Mouse (Mus musculus) liver, embryonic 12.5 days (tissue): Measurements from ENCODE around the gene Nupl1. TPM values are rescaled to one million over a fixed set of nuclear protein-coding genes. Genes with fewer than 3 reads are reported as not detected.

Experiments used
- ATAC-seq: fragments of 200-750 bp; cut with Nextera tagmentation; 2 replicates; pipeline ENCODE4 v1.8.0; 2017; ENCODE audit warnings: moderate number of reproducible peaks, mild to moderate bottlenecking, moderate library complexity
- H3K27ac ChIP-seq: fragments of 300-500 bp; sonication (generic); 2 replicates; pipeline ENCODE4 v1.5.1; 2016; ENCODE audit warnings: mild to moderate bottlenecking
- H3K27me3 ChIP-seq: fragments of 300-500 bp; sonication (generic); replicated peaks from 2 replicates; pipeline ENCODE4 v1.6.1; 2016; ENCODE audit warnings: mild to moderate bottlenecking, moderate library complexity
- H3K36me3 ChIP-seq: fragments of 300-500 bp; sonication (generic); 2 replicates; pipeline ENCODE4 v1.6.1; 2016; ENCODE audit warnings: mild to moderate bottlenecking, moderate library complexity
- H3K4me1 ChIP-seq: fragments of 300-500 bp; sonication (generic); 2 replicates; pipeline ENCODE4 v1.6.1; 2016
- H3K4me2 ChIP-seq: fragments of 300-500 bp; sonication (generic); 2 replicates; pipeline ENCODE4 v1.6.1; 2016; ENCODE audit warnings: mild to moderate bottlenecking, moderate library complexity
- H3K4me3 ChIP-seq: fragments of 300-500 bp; sonication (generic); 2 replicates; pipeline ENCODE4 v1.5.1; 2016; ENCODE audit warnings: mild to moderate bottlenecking, moderate library complexity
- H3K9ac ChIP-seq: fragments of 300-500 bp; sonication (generic); 2 replicates; pipeline ENCODE4 v1.6.1; 2016; ENCODE audit warnings: mild to moderate bottlenecking, moderate library complexity
- H3K9me3 ChIP-seq: fragments of 300-500 bp; sonication (generic); replicated peaks from 2 replicates; pipeline ENCODE4 v1.6.1; 2016; ENCODE audit warnings: mild to moderate bottlenecking, moderate library complexity
- WGBS: fragments of 180-500 bp; shearing (Covaris S2); methylation state at CpG from one replicate; pipeline ENCODE4 v1.1.7; 2016; ENCODE audit not compliant: insufficient replicate concordance; 5-methylcytosine and 5-hydroxymethylcytosine counted together
- polyA plus RNA-seq: library from polyadenylated mRNA; unstranded; fragments of >200 nt; fragmentation: Nextera tagmentation; extraction: Ambion mirVana; gene quantifications from 2 replicates; pipeline ENCODE4 v1.2.1, GENCODE M21; 2016

Gene Nupl1
- polyA plus RNA-seq, 1 experiment from 2014 or later: not detected

DNA sequence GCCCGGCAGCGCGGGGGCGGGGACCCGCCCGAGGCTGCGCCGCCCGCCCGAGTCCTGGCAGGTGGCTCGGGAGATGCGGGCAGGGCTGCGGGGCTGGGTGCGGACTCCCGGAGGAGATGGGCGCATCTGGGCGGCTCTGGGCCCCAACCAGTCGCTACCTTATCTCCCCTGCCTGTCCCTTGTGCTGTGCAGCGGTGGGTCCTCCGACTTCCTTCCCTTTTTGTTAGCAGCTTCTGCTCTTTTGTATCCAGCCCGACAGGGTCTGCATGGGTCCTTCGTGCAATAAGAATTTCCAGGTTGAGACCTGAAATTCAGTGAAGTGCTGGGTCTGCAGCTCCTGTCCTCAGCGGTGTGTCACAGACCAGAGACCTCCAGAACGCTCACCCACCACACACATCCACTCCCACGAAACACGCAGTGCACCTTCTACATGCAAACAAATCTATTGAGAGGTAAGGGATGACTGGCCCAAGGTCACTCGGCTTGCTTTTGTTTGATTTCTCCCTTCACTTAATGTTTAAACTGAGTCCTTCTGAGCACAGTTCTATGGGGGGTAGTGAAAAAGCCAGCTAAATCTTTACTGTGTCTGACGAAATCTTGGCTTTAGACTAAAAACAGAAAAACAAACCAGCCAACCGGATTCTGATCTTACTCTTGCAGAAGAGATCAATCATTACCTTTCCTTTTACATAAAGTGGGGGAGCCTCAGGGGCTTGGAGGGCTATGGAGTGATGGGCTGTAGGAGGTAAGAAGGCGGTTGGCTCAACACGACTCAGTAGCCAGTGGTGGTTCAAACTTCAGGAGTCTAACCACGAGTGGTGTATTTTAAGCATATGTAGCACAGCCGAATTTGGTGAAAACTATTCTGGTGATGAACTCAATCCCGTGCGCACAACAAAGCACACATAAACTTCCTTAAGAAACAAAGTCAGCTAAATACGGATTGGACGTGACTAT lies 73.3 kb downstream of the Nupl1 start:
- Histone ChIP-seq H3K27ac (peak overlapping the region; percentile 64), H3K4me1 (peaks cover 29% of the 10 kb centered on the region), H3K27me3 (peaks cover 43% of the 10 kb centered on the region), H3K9ac (peak overlapping the region; percentile 65), H3K4me3 (peak overlapping the region; percentile 64), H3K9me3 (no peaks in the 10 kb centered on the region), H3K36me3 (0 out of 2 replicates have a peak, but pooled peaks cover 4% of the 10 kb centered on the region), H3K4me2 (peak overlapping the region; percentile 90)
- peak; percentile 31 for ATAC-seq
- WGBS: 6% methylated on average over 37 of the region's 37 CpGs

DNA sequence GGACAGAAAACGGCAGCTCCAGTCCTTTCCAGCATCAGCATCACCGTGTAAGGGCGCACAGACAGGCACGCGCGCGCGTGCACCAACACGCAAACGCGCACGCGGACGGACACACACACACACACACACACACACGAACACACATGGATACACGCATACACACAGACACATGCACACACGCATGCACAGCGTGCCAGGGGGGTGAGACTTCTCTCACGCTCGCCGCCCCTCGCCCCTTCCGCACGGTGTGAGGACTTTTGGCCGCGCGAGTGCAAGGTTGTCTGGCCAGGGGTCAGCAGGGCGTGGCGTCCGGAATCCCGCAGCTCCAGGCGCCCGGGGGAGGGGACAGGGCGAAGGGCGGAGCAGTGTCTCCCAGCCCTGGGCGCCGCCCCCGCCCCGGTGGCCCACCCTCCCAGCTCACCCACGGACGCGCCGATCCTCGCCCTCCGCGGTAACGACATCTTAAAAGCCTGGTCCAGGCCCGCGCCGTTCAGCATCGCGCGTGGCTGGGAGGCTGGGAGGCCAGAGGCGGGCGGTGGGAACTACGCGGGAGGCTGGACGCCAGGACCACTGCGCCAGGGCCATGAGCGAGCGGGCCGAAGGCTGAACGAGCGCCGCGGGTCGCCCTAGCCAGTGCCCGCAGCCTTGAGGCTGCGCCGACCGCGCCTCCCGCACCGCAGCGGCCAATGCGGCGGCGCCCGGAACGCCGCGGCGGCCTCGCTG lies 74.2 kb downstream of the Nupl1 start:
- H3K27ac ChIP-seq: peak overlapping the region; percentile 64
- H3K9ac ChIP-seq: peak overlapping the region; percentile 65
- 0 out of 2 replicates have a peak, but pooled peaks cover 4% of the 10 kb centered on the region for H3K36me3 ChIP-seq
- peaks cover 45% of the 10 kb centered on the region for H3K27me3 ChIP-seq
- H3K4me2 ChIP-seq: peak overlapping the region; percentile 90
- 1% methylated on average over 81 of the region's 84 CpGs for WGBS
- peak; percentile 73 for ATAC-seq
- peak overlapping the region; percentile 64 for H3K4me3 ChIP-seq
- H3K4me1 ChIP-seq: peaks cover 29% of the 10 kb centered on the region
- H3K9me3 ChIP-seq: no peaks in the 10 kb centered on the region

DNA sequence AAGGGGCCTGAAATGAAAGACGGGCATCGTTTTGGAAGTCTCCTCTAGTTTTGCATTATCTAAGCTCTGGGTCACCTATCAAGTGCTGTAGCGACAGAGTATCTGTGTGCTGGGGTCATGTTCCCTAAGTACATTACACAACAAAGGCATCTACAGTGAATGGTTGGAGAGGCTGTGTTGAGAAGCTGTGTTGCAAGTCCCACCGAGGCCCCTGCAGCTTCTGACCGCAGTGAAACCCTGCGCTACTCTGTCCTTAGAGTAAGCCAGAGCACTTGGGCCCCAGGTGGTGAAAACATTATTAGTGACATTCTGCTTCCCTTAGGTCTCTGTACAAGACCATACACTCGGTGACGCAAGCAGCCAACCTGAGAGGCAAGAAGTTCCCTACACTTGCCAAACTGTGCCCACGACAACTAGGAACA lies 74.8 kb downstream of the Nupl1 start:
- peak; percentile 35 for ATAC-seq
- 21% methylated on average over 9 of the region's 9 CpGs for WGBS
- peak overlapping the region; percentile 64; the same call in 1 of the 2 replicates for H3K27ac ChIP-seq
- H3K36me3 ChIP-seq: 0 out of 2 replicates have a peak, but pooled peaks cover 4% of the 10 kb centered on the region
- no peak overlapping the region for H3K9ac ChIP-seq
- H3K4me2 ChIP-seq: peak overlapping the region; percentile 90
- no peaks in the 10 kb centered on the region for H3K9me3 ChIP-seq
- peaks cover 29% of the 10 kb centered on the region for H3K4me1 ChIP-seq
- peak overlapping the region; percentile 64 for H3K4me3 ChIP-seq
- peaks cover 45% of the 10 kb centered on the region for H3K27me3 ChIP-seq

DNA sequence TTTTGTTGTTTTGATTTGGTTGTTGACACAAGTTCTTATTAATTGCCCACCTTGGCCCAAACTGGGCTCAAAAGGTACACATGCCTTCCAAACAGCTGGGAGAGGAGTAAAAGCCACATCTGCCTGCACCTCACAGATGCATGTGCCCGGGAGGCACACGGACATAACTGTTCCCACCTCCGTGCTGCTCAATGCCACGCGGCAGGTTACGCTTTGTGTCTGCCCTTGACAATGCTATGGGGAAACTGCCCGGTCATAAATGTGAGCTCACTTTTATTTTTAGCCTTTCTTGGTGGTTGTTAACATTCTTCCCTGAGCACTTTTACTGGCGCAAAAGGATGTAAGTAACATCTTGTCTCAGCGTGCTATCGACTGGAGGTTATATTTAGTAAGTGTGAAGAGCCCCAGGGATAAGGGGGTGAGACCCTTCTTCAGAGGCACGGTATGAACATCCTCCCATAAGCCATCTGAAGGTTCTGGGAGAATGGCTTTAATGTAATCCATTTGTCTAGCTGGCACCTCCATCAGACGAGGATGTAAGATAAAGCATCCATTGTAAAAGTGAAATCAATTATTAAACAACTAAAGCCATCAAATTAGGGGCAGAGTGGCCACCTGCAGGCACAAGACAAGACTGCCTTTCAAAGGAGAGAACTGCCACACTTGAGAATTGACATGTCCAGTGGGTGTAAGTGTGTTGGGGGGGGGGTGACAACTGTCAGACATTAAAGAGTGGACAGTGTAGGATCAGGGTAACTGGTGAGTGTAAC lies 78.8 kb downstream of the Nupl1 start:
- WGBS: 63% methylated on average over 12 of the region's 12 CpGs
- Histone ChIP-seq H3K36me3 (no peaks in the 10 kb centered on the region), H3K9me3 (no peaks in the 10 kb centered on the region), H3K4me3 (no peak overlapping the region), H3K27ac (no peak overlapping the region), H3K9ac (no peak overlapping the region), H3K4me1 (peaks cover 8% of the 10 kb centered on the region), H3K4me2 (no peak overlapping the region), H3K27me3 (peaks cover 37% of the 10 kb centered on the region)
- ATAC-seq: no peak

DNA sequence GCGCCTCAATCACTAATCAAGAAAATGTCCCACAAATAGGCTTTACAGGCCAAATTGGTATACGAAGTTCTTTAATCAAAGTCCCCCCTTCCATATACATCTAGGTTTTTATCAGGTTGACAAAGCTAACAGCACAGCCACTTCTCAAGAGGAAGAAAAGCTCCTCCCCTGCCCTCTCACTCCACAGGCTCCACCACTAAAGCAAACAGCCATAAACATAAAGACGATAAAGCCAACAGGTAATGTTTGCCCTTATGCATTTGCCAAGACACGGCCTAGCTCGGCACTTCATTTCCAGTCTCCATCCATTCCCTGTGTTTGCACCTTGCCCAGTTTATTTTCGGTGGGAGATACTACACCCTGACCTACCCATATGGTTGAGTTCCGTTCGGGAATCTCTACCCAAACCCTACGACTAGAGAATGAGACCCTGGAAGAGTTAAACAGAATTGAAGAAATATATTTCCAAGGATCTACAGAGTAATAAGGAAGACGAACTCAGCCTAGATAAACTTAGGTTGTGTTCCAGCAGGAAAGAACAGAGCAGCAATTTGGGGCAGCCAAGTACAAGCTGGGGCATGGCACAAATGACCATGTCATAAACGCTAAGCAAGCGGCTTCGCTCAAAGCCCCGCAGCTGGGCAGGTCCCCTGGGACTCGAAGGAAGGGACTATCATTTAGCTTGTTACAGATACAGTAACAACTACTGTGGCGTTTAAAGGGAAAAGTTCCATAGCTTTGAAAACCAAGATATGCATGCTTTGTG lies 80.2 kb downstream of the Nupl1 start:
- WGBS: 70% methylated on average over 16 of the region's 16 CpGs
- Histone ChIP-seq H3K27me3 (peaks cover 22% of the 10 kb centered on the region), H3K4me2 (no peak overlapping the region), H3K36me3 (no peaks in the 10 kb centered on the region), H3K4me1 (no peaks in the 10 kb centered on the region), H3K9me3 (no peaks in the 10 kb centered on the region), H3K9ac (no peak overlapping the region), H3K27ac (no peak overlapping the region), H3K4me3 (no peak overlapping the region)
- ATAC-seq: no peak

DNA sequence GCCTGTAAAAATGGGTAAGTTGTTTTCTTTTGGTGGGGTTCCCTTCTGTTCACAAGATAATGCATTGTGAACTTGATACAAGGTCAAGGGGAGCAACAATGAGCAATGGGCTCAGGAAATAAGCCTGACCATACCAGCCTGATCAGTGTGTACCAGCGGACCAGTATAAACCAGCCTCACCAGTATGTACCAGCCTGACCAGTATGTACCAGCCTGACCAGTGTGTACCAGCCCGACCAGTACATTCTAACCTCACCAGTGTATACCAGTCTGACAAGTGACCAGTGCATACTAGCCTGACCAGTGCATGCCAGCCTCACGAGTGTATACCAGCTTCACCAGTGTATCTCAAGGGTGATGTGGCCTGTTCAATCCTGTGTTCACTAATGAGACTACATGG lies 87.9 kb downstream of the Nupl1 start:
- no peak overlapping the region for H3K27ac ChIP-seq
- no peak overlapping the region for H3K4me3 ChIP-seq
- no peak overlapping the region for H3K9ac ChIP-seq
- 59% methylated on average over 3 of the region's 3 CpGs for WGBS
- no peaks in the 10 kb centered on the region for H3K9me3 ChIP-seq
- no peak for ATAC-seq
- no peaks in the 10 kb centered on the region for H3K4me1 ChIP-seq
- H3K36me3 ChIP-seq: no peaks in the 10 kb centered on the region
- no peaks in the 10 kb centered on the region for H3K27me3 ChIP-seq
- no peak overlapping the region for H3K4me2 ChIP-seq

DNA sequence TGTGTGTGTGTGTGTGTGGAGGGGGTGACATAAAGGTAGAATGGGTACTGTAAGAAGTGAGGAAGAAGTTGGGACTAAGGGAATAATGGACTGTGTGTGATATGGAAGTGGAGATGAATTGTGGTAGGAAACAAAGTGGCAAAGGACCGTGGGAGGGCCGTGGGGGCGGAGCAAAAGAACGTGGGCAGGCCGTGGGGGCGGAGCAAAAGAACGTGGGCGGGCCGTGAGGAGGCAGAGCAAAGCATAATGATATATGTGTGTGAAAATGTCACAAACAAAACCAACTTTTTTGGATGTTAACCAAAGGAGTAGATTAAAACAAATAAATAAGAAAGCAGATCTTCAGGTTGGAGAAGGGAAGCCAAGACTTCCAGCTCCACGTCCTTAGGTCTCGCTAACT lies 98.9 kb downstream of the Nupl1 start:
- Histone ChIP-seq H3K36me3 (no peaks in the 10 kb centered on the region), H3K4me2 (no peak overlapping the region), H3K9me3 (no peaks in the 10 kb centered on the region), H3K4me3 (no peak overlapping the region), H3K27ac (no peak overlapping the region), H3K27me3 (no peaks in the 10 kb centered on the region), H3K4me1 (no peaks in the 10 kb centered on the region), H3K9ac (no peak overlapping the region)
- ATAC-seq: no peak
- 64% methylated on average over 11 of the region's 11 CpGs for WGBS

DNA sequence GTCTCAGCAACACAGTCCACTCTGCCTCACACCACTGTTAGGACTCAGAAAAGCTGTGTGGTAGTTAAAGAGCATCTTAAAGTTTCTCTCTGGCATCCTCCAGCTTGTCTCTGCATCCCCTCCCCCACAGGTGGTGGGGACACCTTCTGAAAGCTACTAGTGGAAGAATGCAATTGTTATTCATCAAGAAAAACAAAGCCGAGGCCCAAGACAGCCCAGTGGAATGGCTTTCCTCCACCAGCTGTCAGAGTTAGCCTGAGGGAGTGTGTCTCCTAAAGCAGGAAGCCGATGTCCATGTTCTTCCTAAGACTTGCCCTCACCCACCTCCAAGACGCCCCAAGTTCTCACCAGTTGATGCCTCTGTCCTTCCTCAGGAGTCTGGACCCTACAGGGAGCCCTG lies 102.3 kb downstream of the Nupl1 start:
- Histone ChIP-seq H3K27me3 (no peaks in the 10 kb centered on the region), H3K36me3 (no peaks in the 10 kb centered on the region), H3K9ac (no peak overlapping the region), H3K9me3 (no peaks in the 10 kb centered on the region), H3K4me3 (no peak overlapping the region), H3K4me1 (no peaks in the 10 kb centered on the region), H3K27ac (no peak overlapping the region), H3K4me2 (no peak overlapping the region)
- 44% methylated on average over 3 of the region's 3 CpGs for WGBS
- no peak for ATAC-seq

DNA sequence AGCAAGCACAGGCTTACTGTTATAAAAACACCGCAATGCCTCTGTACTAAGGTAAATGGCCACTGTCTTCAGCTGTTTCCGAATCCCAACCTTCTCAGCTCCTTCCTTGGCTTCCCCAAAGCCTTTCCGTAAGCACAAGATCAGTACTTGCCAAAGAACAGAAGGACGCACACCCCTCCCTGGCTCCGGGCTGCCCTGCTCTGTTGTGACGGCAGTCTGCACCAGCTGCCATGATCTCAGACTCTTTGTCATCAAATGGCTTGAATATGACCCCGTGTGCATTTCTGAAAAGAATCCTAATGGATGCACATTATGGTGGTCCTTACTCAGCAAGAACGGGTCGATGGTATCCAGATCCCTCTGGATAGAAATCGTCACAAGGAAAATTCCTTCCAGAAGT lies 108.0 kb downstream of the Nupl1 start:
- Histone ChIP-seq H3K36me3 (no peaks in the 10 kb centered on the region), H3K27me3 (no peaks in the 10 kb centered on the region), H3K4me2 (no peak overlapping the region), H3K9me3 (no peaks in the 10 kb centered on the region), H3K9ac (no peak overlapping the region), H3K4me1 (no peaks in the 10 kb centered on the region), H3K4me3 (no peak overlapping the region), H3K27ac (no peak overlapping the region)
- WGBS: 75% methylated on average over 10 of the region's 10 CpGs
- no peak for ATAC-seq

DNA sequence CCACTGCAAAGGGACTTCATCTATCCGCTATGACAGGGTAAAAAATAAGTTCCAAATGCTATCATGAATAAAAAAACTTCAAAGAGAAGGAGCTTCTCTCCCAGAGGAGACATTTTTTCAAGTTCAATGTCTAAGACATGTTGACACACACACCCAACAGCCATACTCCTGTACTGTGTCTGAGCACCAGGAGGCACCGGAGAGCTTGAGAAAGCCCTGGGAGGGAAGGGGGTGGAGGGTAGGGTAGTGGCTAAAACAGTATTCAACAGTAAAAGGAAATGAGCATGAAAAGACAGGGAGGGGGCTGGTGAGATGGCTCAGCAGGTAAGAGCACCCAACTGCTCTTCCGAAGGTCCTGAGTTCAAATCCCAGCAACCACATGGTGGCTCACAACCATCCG lies 112.9 kb downstream of the Nupl1 start:
- Histone ChIP-seq H3K9ac (no peak overlapping the region), H3K9me3 (no peaks in the 10 kb centered on the region), H3K4me3 (no peak overlapping the region), H3K27ac (no peak overlapping the region), H3K4me2 (no peak overlapping the region), H3K36me3 (no peaks in the 10 kb centered on the region), H3K27me3 (no peaks in the 10 kb centered on the region), H3K4me1 (no peaks in the 10 kb centered on the region)
- 74% methylated on average over 4 of the region's 4 CpGs for WGBS
- no peak for ATAC-seq

DNA sequence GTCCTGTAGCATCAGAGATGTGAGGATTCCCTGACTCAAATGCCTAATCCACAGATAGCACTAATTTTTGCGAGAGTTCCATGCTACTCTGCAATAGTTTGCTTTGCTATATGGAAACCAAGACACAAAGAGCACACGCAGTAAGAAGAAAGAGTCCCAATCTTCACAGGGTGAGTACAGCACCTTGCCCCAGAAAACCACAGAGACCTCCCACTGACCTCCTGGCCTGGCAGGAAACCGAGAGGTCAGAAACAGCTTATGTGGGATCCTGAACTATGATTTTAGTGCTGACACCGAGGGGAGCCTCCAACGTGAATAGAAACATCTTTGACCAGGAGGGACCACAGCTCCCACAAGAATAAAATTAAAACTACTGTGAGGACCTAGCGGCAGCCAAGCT lies 113.4 kb downstream of the Nupl1 start:
- 38% methylated on average over 6 of the region's 6 CpGs for WGBS
- H3K27me3 ChIP-seq: no peaks in the 10 kb centered on the region

More for the DNA sequence above, 113.4 kb downstream of the Nupl1 start:
- no peaks in the 10 kb centered on the region for H3K9me3 ChIP-seq
- H3K4me1 ChIP-seq: no peaks in the 10 kb centered on the region
- no peak overlapping the region for H3K4me2 ChIP-seq
- no peaks in the 10 kb centered on the region for H3K36me3 ChIP-seq
- ATAC-seq: no peak
- H3K9ac ChIP-seq: no peak overlapping the region
- no peak overlapping the region for H3K4me3 ChIP-seq
- H3K27ac ChIP-seq: no peak overlapping the region
